Mouse (Mus musculus) bone marrow, adult 2 months (tissue): Measurements from ENCODE around the gene Hist1h4n. TPM values are rescaled to one million over a fixed set of nuclear protein-coding genes. Genes with fewer than 3 reads are reported as not detected.
"Not testable (repeated sequence)": the region's sequence is repeated elsewhere in the genome, so short reads cannot be mapped to it uniquely, and the experiment has no call there.

Experiments used
- H3K27ac ChIP-seq: fragments of 200-500 bp; 2 replicates; pipeline ENCODE4 v1.5.1; 2012; ENCODE audit warnings: low read depth, mild to moderate bottlenecking, control low read depth, inconsistent platforms, low read length; ENCODE audit not compliant: control insufficient read depth, poor library complexity, insufficient read depth
- H3K4me1 ChIP-seq: fragments of 200-500 bp; 2 replicates; pipeline ENCODE4 v1.6.1; 2011; ENCODE audit warnings: low read length; ENCODE audit not compliant: control insufficient read depth, insufficient read depth
- H3K4me3 ChIP-seq: fragments of 200-500 bp; replicated peaks from 2 replicates; pipeline ENCODE3; 2011; ENCODE audit warnings: mild to moderate bottlenecking, low read depth, low read length, control low read depth; ENCODE audit not compliant: control insufficient read depth
- CTCF ChIP-seq: fragments of 200-500 bp; IDR thresholded peaks from 2 replicates; pipeline ENCODE4 v1.5.1; 2011; ENCODE audit warnings: low read length, control low read depth; ENCODE audit not compliant: control insufficient read depth, insufficient read depth
- POLR2A ChIP-seq: fragments of 200-500 bp; IDR thresholded peaks from 2 replicates; pipeline ENCODE4 v1.6.1; 2011; ENCODE audit warnings: low read depth, mild to moderate bottlenecking, control low read depth, low read length, borderline replicate concordance; ENCODE audit not compliant: control insufficient read depth
- WGBS: fragments of 180-500 bp; shearing (Covaris S2); methylation state at CpG from one replicate; pipeline ENCODE4 v1.1.7; 2018; 5-methylcytosine and 5-hydroxymethylcytosine counted together
- polyA plus RNA-seq: library from polyadenylated mRNA; stranded (reverse); fragments of >200 nt; gene quantifications from 2 replicates; pipeline ENCODE4 v1.2.4, GENCODE M21; 2011; ENCODE audit warnings: low replicate concordance; ENCODE audit not compliant: missing spikeins, insufficient read depth, insufficient read length

Hist1h4n gene
- polyA plus RNA-seq, 1 experiment, result 313 TPM

GRCm38 (mm10) chr13:21795584-21795983 lies 36.4 kb downstream of the Hist1h4n start:
- H3K4me1 ChIP-seq, result no peaks in the 10 kb centered on the region
- WGBS, result 90% methylated on average over 7 of the region's 7 CpGs
- no peak overlapping the region for H3K27ac ChIP-seq
- H3K4me3 ChIP-seq, result no peak overlapping the region
- TF ChIP-seq POLR2A (no peak), CTCF (no peak)

GRCm38 (mm10) chr13:21790601-21791283 lies 41.3 kb downstream of the Hist1h4n start:
- TF ChIP-seq POLR2A (no peak), CTCF (no peak)
- WGBS, result 48% methylated on average over 18 of the region's 18 CpGs
- Histone ChIP-seq H3K4me3 (no peak overlapping the region), H3K4me1 (no peaks in the 10 kb centered on the region; the same call in 1 of the 2 replicates), H3K27ac (no peak overlapping the region)

- TF ChIP-seq CTCF (no peak), POLR2A (no peak)
- 55% methylated on average over 6 of the region's 6 CpGs for WGBS
- no peaks in the 10 kb centered on the region; the same call in 1 of the 2 replicates for H3K4me1 ChIP-seq
- H3K4me3 ChIP-seq, result no peak overlapping the region
- no peak overlapping the region for H3K27ac ChIP-seq
Observed at GRCm38 (mm10) chr13:21789925-21790324, 42.1 kb downstream of the Hist1h4n start.

GRCm38 (mm10) chr13:21787760-21788593 lies 44.0 kb downstream of the Hist1h4n start:
- 32% methylated on average over 17 of the region's 21 CpGs for WGBS
- TF ChIP-seq POLR2A, result peak; percentile 1; the same call in 1 of the 2 replicates
- no peak for TF ChIP-seq CTCF

GRCm38 (mm10) chr13:21786899-21787629 lies 44.9 kb downstream of the Hist1h4n start, which contains the start of the genes Hist1h2an and Hist1h2bp:
TSS of gene Hist1h2an (minus strand) at chr13:21787218.
TSS of gene Hist1h2bp (plus strand) at chr13:21787461.
- H3K4me1 ChIP-seq, result not testable (repeated sequence)
- Histone ChIP-seq H3K27ac (peak within 1 kb of the TSS; percentile 96), H3K4me3 (peak within 1 kb of the TSS; percentile 63)
- TF ChIP-seq POLR2A, result peak; percentile 95
- WGBS, result under 1% methylated on average over 40 of the region's 63 CpGs

More at GRCm38 (mm10) chr13:21787760-21788593, 44.0 kb downstream of the Hist1h4n start:
- peaks cover 3% of the 10 kb centered on the region; the same call in 1 of the 2 replicates for H3K4me1 ChIP-seq
- H3K4me3 ChIP-seq, result peak overlapping the region; percentile 44
- H3K27ac ChIP-seq, result peak overlapping the region; percentile 80

GRCm38 (mm10) chr13:21786189-21786898 lies 45.7 kb downstream of the Hist1h4n start:
- TF ChIP-seq CTCF, result no peak
- no peak for TF ChIP-seq POLR2A
- 13% methylated on average over 8 of the region's 8 CpGs for WGBS
- H3K4me1 ChIP-seq, result peaks cover 3% of the 10 kb centered on the region; the same call in 1 of the 2 replicates

GRCm38 (mm10) chr13:21784311-21784710 lies 47.7 kb downstream of the Hist1h4n start:
- WGBS, result 72% methylated on average over 6 of the region's 6 CpGs
- TF ChIP-seq POLR2A (no peak), CTCF (no peak)
- H3K27ac ChIP-seq, result peak overlapping the region; percentile 94; the same call in 1 of the 2 replicates
- no peak overlapping the region for H3K4me3 ChIP-seq
- H3K4me1 ChIP-seq, result peaks cover 3% of the 10 kb centered on the region; the same call in 1 of the 2 replicates

More at GRCm38 (mm10) chr13:21786189-21786898, 45.7 kb downstream of the Hist1h4n start:
- H3K27ac ChIP-seq, result peak overlapping the region; percentile 96
- H3K4me3 ChIP-seq, result peak overlapping the region; percentile 63

GRCm38 (mm10) chr13:21783734-21784161 lies 48.2 kb downstream of the Hist1h4n start:
- no peak for TF ChIP-seq CTCF
- no peak for TF ChIP-seq POLR2A
- Histone ChIP-seq H3K4me3 (peak overlapping the region; percentile 18), H3K27ac (peak overlapping the region; percentile 94), H3K4me1 (peaks cover 3% of the 10 kb centered on the region; the same call in 1 of the 2 replicates)
- WGBS, result 7% methylated on average over 9 of the region's 9 CpGs
